Mouse (Mus musculus): ENCODE data around the gene Npr3.

- TF ChIP-seq POLR2A (IDR thresholded peaks at IDR 0.05; ENCODE audit: borderline replicate concordance, extremely low read depth, insufficient read depth, insufficient read length, poor library complexity, severe bottlenecking) (no peak), CTCF (IDR thresholded peaks at IDR 0.05; ENCODE audit: borderline replicate concordance, extremely low read depth, insufficient read depth, insufficient read length) (no peak)
Observed at GRCm38 (mm10) chr15:11882508-11883205, 24.4 kb downstream of the Npr3 start.

Data from brain, embryonic 14.5 days (tissue).